Mouse (Mus musculus) 416B (cell line): ENCODE measurements around the gene Hmgcr.
A peak's percentile ranks its signal among the peaks of the same experiment; 100 is the strongest.

Experiments used
- DNase-seq: peaks from one replicate; pipeline ENCODE4 v3.0.0; 2011; ENCODE audit warnings: low read depth

The Hmgcr gene

GRCm38 (mm10) chr13:96670406-96671077, at the start of gene Hmgcr:
Gene Hmgcr (minus strand): TSS chr13:96670936.
- peak; percentile 98 for DNase-seq

GRCm38 (mm10) chr13:96720003-96720402, 49.3 kb upstream of the Hmgcr start:
- no peak for DNase-seq

DNA sequence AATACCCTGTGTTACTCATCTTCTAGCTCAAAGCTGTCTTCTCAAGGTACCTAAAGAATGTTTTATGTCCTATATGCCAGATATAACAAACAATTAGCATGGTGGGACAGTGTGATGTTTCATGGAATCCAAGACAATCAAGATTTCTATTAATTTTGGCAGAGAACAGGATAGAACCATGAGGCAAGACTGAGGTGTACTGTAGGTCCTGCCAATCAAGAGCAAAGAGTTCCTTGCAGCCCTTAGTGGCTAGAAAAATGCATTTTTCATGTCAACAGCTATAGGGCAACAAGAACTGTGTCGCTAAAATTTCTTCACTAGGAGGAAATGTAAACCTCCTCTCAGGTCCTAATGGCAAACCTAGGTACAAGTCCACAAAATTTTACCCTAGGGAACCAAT, 47.1 kb upstream of the Hmgcr start:
- DNase-seq = no peak

DNA sequence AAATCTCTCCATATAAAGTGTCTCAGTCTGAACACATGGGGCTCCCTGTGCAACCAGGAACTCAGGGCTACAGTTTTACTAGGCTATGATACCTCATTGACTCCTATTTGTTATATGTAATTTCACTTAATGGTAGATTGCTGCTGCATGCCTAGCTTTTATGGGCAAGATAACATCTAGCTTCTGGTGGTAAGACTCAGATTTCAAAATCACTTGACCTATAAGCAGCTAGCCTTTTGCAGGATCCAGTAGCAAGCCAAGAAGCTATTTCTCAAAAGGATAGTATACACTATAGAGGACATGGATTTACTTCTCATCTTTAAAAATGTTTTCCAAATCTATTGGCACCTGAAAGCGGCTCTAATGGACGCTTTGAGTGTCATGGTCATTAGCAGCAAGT, 45.6 kb upstream of the Hmgcr start:
- no peak for DNase-seq

GRCm38 (mm10) chr13:96709269-96710233, 38.8 kb upstream of the Hmgcr start:
- DNase-seq = no peak

- no peak for DNase-seq
These were observed 32.0 kb upstream of the Hmgcr start for GRCm38 (mm10) chr13:96702567-96703278.

- DNase-seq = peak; percentile 99
These were observed 27.3 kb upstream of the Hmgcr start for GRCm38 (mm10) chr13:96697805-96698586.

GRCm38 (mm10) chr13:96695428-96695827, 24.7 kb upstream of the Hmgcr start:
- peak; percentile 67 for DNase-seq

DNA sequence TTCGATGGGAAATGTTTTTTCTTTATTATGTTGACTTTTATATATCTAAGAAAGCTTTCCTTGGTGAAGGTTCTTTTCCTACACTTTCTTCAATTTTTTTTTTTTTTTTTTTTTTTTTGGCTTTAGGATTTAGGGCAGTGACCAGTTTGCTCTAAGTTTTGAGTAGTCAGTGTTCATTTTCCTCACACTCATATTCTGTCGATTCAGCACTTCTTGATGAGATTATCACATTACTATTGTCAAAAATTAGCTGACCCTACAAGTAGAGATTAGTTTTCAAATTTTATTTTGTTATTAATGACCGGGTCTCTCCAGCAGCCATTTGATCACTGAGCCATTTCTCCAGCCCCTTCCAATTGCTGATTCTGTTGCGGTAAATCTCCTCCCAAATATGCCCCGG, 19.2 kb upstream of the Hmgcr start:
- no peak for DNase-seq

GRCm38 (mm10) chr13:96687261-96687660, 16.5 kb upstream of the Hmgcr start:
- no peak for DNase-seq

DNA sequence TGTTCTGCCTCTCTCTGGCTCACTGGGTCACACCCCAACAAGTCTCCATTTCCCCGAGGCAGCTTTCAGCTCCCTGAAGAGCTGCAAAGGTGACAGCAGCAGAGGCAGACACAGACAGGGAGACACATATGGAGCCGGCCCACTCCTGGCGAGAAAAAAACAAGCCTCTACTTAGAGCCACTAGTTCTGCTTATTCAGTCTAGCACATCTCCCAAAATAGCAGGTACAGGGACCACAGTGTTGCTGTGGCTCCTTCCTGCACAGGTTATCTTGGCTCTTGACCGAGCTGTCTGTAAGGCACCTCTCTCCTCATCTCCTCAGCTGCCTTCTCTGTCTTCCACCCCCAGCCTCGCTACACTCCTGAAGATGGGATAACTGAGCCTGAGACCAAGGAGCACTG, 14.0 kb upstream of the Hmgcr start:
- DNase-seq = no peak

- DNase-seq = peak; percentile 90
These were observed 10.4 kb upstream of the Hmgcr start for GRCm38 (mm10) chr13:96681088-96681620.

GRCm38 (mm10) chr13:96680163-96681087, 9.7 kb upstream of the Hmgcr start:
- no peak for DNase-seq

DNA sequence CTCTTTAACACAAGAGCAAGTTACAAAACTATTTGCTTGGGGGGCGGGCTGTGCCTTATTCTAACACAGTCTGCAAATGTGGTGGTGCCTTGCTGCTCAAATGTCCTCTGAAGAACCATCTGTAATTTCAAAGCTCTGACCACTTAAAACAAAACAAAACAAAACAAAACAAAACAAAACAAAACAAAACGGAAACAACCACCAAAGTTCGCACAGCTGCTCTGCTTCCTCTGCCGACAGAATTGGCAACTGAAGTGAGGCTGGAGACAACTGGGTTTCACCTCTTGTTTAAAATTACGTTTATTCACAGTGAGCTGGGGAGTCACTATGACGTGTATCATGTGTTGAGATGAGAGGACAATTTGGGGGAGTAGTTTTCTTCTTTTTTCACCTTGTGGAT, 7.9 kb upstream of the Hmgcr start:
- DNase-seq = no peak

DNA sequence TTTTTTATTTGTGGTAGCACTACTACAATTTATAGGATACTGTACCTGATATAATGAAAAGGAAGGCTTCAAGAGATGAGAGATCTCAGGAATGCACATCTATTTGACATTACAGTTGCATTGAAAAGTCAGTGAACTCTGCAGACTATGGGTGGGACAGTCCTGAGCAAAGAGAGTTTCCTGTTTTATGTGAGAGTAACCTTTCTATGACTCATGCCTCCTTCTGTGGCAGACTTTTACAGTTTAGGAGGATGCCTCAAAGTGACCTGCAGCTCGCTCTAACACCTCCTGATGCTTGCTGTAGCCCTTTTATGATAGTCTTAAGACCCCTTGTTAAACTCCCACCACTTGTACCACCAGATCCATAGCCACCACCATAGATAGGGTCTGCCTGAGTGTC, 6.3 kb upstream of the Hmgcr start:
- peak; percentile 77 for DNase-seq

GRCm38 (mm10) chr13:96675756-96676155, 5.0 kb upstream of the Hmgcr start:
- no peak for DNase-seq

- no peak for DNase-seq
These were observed 3.1 kb upstream of the Hmgcr start for GRCm38 (mm10) chr13:96673817-96674216.

DNA sequence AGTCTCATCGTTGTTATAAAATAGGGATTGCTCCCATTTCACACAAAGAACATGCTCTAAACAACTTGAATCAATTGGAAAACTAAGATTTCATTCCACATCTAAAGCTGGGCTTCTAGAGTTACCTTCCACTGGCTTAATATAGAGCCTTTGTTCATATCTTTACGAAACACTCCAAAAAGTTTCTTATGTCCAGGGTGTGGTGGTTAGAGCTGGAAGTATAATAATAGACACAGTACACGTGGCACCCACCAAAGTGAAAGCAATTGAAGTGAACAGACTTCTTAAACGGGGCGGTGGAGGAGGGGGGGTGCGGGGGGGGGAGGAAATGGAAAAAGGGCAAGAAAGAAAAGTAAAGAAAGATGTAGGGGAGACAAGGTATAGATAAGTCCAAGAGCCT, 1.5 kb upstream of the Hmgcr start:
- peak; percentile 86 for DNase-seq

DNA sequence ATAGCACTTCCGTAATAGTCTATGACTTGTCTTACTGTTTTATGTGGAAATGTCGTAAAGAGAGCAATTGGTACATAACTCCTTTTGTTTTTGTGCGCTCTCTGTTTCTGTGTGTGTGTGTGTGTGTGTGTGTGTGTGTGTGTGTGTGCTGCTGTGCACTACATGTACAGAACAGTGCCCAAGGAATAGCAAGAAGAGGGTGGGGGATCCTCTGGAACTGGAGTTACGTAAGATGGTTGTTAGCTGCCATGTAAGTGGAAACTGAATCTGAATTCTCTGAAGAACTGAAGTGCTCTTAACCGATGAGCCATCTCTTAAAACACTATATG, 1.1 kb upstream of the Hmgcr start:
- no peak for DNase-seq

DNA sequence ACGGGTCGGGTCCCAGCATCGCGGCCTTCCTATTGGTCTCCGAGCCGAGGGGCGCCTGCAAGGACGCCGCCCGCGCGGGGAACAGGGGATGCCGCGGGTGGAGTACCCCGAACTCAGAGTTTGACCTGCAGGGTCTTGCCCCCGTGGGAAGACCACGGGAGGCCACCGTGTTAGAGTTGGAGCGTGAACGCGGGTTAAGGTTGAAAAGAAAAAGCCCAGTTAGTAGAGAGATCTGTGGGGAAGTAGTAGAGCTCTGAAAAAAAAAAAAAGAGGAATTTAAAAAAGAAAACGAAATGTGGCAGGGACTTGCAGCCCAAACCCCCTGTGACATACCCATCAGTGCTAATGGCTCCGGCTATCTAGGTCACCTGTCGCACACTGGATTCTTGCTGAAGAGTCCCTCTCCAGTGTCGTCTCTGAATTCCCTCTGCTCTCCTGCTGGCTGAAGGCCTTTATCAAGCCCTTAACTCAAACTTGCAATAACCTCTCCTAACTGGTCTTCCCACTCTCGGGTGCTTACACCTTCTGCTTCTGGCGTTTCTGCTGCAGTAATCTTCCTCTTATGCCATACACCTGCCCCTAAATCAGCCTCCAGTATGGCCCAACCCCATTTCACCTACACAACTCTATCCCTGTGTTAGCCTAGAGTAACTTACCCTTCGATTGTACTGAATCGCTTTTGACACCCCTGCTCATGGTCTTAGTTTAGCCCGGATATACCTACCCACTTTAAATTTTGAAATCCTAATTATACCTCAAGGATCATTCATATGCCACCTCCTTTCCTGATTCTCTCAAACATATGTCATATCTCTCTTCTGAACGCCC, 556 bp upstream of the Hmgcr start:
- DNase-seq = peak; percentile 93
